Mouse (Mus musculus): ENCODE data around the gene Uchl5. TPM values are rescaled to one million over a fixed set of nuclear protein-coding genes. Genes with fewer than 3 reads are reported as not detected.

The Uchl5 gene
- polyA plus RNA-seq, 1 experiment from 2014 or later = 74.0 TPM

DNA sequence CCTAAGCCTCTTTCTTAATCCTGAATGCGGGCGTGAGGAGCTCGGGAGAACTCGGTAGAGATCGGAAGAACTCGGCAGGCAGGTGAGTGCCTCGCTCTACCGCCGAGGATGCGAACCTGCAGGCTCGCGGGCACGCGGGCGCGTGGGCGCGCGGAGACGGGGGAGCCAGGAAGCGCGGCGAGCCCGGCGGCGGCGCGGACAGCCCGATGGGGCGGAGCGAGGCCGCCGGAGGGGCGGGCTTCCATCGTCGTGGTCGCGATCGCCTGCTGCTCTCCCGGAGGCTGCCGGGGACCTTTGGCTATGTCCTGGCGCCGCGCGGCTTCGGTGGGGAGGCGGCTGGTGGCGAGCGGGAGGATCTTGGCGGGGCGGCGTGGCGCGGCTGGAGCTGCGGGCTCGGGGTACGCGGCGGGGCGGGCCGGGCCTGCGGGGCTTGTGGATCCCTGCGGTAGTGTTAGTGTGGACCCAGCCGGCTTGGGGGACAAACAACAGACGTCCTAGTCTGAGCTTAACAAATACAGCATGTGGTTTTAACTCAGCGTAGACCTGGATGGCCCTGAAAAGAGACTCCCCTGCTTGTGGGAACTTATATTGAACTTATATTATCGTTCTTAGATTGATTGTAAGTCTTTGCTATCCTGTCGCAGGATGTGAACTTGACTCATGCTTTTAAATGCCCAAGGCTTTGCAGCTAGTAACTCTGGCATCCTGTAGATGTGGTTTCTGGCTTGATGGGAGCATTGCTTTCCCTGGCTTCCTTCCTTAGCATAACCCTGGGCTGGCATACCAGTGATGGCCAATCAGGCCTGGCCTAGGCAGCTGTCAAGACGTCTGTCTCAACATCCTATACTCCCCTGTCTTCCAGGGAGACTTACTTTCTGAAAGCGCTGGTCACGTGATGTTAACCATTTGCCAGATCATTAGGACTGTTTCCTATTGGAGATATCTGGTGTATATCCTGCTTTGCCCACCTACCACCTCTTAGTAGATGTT lies 37.4 kb upstream of the Uchl5 start:
- Histone ChIP-seq H3K4me3 (ENCODE audit: low read depth, low read length) (peak overlapping the region; percentile 73), H3K9ac (peak overlapping the region; percentile 71), H3K4me2 (peak overlapping the region; percentile 85), H3K36me3 (ENCODE audit: insufficient read depth) (peaks cover 4% of the 10 kb centered on the region), H3K9me3 (ENCODE audit: low read depth, low read length) (no peaks in the 10 kb centered on the region), H3K27me3 (ENCODE audit: insufficient read depth, low read length) (no peaks in the 10 kb centered on the region), H3K27ac (ENCODE audit: low read depth) (peak overlapping the region; percentile 82), H3K4me1 (ENCODE audit: insufficient read depth) (no peaks in the 10 kb centered on the region)
- DNase-seq (peak; percentile 91), ATAC-seq (ENCODE audit: insufficient read depth) (peak; percentile 96)
- under 1% methylated on average over 70 of the region's 71 CpGs for WGBS
- TF ChIP-seq CTCF (IDR thresholded peaks at IDR 0.05; ENCODE audit: low read depth) = no peak

- Histone ChIP-seq H3K4me1 (ENCODE audit: insufficient read depth) (no peaks in the 10 kb centered on the region), H3K9ac (no peak overlapping the region), H3K27ac (ENCODE audit: low read depth) (no peak overlapping the region), H3K27me3 (ENCODE audit: insufficient read depth, low read length) (no peaks in the 10 kb centered on the region), H3K4me2 (peak overlapping the region; percentile 85), H3K9me3 (ENCODE audit: low read depth, low read length) (no peaks in the 10 kb centered on the region), H3K4me3 (ENCODE audit: low read depth, low read length) (no peak overlapping the region), H3K36me3 (ENCODE audit: insufficient read depth) (peaks cover 8% of the 10 kb centered on the region)
- TF ChIP-seq CTCF (IDR thresholded peaks at IDR 0.05; ENCODE audit: low read depth) = no peak
- 92% methylated on average over 9 of the region's 10 CpGs for WGBS
- no peak for DNase-seq
- no peak for ATAC-seq (ENCODE audit: insufficient read depth)
Measured at GRCm38 (mm10) chr1:143740581-143740980, 36.5 kb upstream of the Uchl5 start.

DNA sequence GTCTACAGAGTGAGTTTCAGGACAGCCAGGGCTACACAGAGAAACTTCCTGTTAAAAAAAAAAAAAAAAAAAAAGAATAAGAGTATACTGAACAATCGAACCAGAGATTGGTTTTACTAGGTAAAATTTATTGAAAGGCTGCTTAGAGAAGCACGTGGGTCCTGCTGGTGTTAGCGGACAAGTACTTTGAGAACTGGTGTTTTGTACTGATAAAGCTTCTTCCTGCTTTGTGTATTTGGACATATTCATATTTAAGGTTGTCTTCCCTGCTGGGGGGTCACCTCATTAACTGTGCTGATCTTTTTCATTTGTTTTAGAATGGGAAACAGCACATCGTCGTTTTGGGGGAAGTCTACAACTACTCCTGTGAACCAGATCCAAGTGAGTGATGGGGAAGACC lies 35.7 kb upstream of the Uchl5 start:
- no peak for ATAC-seq (ENCODE audit: insufficient read depth)
- 82% methylated on average over 5 of the region's 5 CpGs for WGBS

GRCm38 (mm10) chr1:143742186-143742585 lies 34.9 kb upstream of the Uchl5 start:
- no peak for TF ChIP-seq CTCF (IDR thresholded peaks at IDR 0.05; ENCODE audit: low read depth)
- Histone ChIP-seq H3K4me2 (no peak overlapping the region), H3K9ac (no peak overlapping the region), H3K4me1 (ENCODE audit: insufficient read depth) (no peaks in the 10 kb centered on the region), H3K27ac (ENCODE audit: low read depth) (no peak overlapping the region), H3K27me3 (ENCODE audit: insufficient read depth, low read length) (no peaks in the 10 kb centered on the region), H3K4me3 (ENCODE audit: low read depth, low read length) (no peak overlapping the region), H3K36me3 (ENCODE audit: insufficient read depth) (peaks cover 14% of the 10 kb centered on the region), H3K9me3 (ENCODE audit: low read depth, low read length) (no peaks in the 10 kb centered on the region)
- DNase-seq = no peak
- no peak for ATAC-seq (ENCODE audit: insufficient read depth)
- 93% methylated on average over 6 of the region's 6 CpGs for WGBS

More for the DNA sequence above, 35.7 kb upstream of the Uchl5 start:
- peaks cover 10% of the 10 kb centered on the region for H3K36me3 ChIP-seq (ENCODE audit: insufficient read depth)
- no peak overlapping the region for H3K4me2 ChIP-seq
- TF ChIP-seq CTCF (IDR thresholded peaks at IDR 0.05; ENCODE audit: low read depth) = no peak
- no peaks in the 10 kb centered on the region for H3K4me1 ChIP-seq (ENCODE audit: insufficient read depth)
- H3K27ac ChIP-seq (ENCODE audit: low read depth) = no peak overlapping the region
- DNase-seq = no peak
- H3K27me3 ChIP-seq (ENCODE audit: insufficient read depth, low read length) = no peaks in the 10 kb centered on the region
- H3K9ac ChIP-seq = no peak overlapping the region
- no peaks in the 10 kb centered on the region for H3K9me3 ChIP-seq (ENCODE audit: low read depth, low read length)
- H3K4me3 ChIP-seq (ENCODE audit: low read depth, low read length) = no peak overlapping the region

GRCm38 (mm10) chr1:143745871-143746270 lies 31.2 kb upstream of the Uchl5 start:
- Histone ChIP-seq H3K4me3 (ENCODE audit: low read depth, low read length) (no peak overlapping the region), H3K9ac (no peak overlapping the region), H3K4me1 (ENCODE audit: insufficient read depth) (no peaks in the 10 kb centered on the region), H3K27ac (ENCODE audit: low read depth) (no peak overlapping the region), H3K27me3 (ENCODE audit: insufficient read depth, low read length) (no peaks in the 10 kb centered on the region), H3K4me2 (no peak overlapping the region), H3K36me3 (ENCODE audit: insufficient read depth) (peaks cover 24% of the 10 kb centered on the region), H3K9me3 (ENCODE audit: low read depth, low read length) (no peaks in the 10 kb centered on the region)
- no peak for TF ChIP-seq CTCF (IDR thresholded peaks at IDR 0.05; ENCODE audit: low read depth)
- ATAC-seq (ENCODE audit: insufficient read depth) (no peak), DNase-seq (no peak)
- WGBS = 81% methylated on average over 10 of the region's 10 CpGs

GRCm38 (mm10) chr1:143762159-143762558 lies 14.9 kb upstream of the Uchl5 start:
- Histone ChIP-seq H3K36me3 (ENCODE audit: insufficient read depth) (peaks cover 60% of the 10 kb centered on the region), H3K4me1 (ENCODE audit: insufficient read depth) (no peaks in the 10 kb centered on the region), H3K4me3 (ENCODE audit: low read depth, low read length) (no peak overlapping the region), H3K4me2 (no peak overlapping the region), H3K27ac (ENCODE audit: low read depth) (no peak overlapping the region), H3K9me3 (ENCODE audit: low read depth, low read length) (no peaks in the 10 kb centered on the region), H3K27me3 (ENCODE audit: insufficient read depth, low read length) (no peaks in the 10 kb centered on the region), H3K9ac (no peak overlapping the region)
- no peak for TF ChIP-seq CTCF (IDR thresholded peaks at IDR 0.05; ENCODE audit: low read depth)
- DNase-seq (no peak), ATAC-seq (ENCODE audit: insufficient read depth) (no peak)
- 87% methylated on average over 8 of the region's 8 CpGs for WGBS

DNA sequence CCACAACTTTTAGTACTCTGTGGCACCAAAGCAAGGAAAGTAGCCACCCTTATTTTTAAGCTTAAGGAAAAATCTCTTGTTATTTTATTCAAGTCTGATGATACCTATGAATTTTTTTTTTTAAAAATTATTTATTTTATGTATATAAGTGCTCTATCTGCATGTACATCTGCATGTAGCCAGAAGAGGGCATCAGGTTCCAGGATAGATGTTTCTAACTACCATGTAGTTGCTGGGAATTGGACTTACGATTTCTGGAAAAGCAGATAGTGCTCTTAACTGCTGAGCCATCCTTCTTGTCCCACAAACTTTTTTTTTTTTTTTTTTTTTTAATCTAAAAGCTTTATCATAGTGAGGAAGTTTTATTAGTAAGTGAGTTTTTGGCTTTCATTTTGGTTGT lies 12.6 kb upstream of the Uchl5 start:
- WGBS = 69% methylated on average over 1 of the region's 1 CpGs
- TF ChIP-seq CTCF (IDR thresholded peaks at IDR 0.05; ENCODE audit: low read depth) = no peak; the same call in 1 of the 2 replicates
- H3K27me3 ChIP-seq (ENCODE audit: insufficient read depth, low read length) = no peaks in the 10 kb centered on the region
- no peaks in the 10 kb centered on the region for H3K4me1 ChIP-seq (ENCODE audit: insufficient read depth)
- DNase-seq (peak; percentile 15), ATAC-seq (ENCODE audit: insufficient read depth) (no peak)
- peaks cover 44% of the 10 kb centered on the region for H3K36me3 ChIP-seq (ENCODE audit: insufficient read depth)
- no peak overlapping the region for H3K27ac ChIP-seq (ENCODE audit: low read depth)
- H3K4me2 ChIP-seq = no peak overlapping the region
- no peaks in the 10 kb centered on the region for H3K9me3 ChIP-seq (ENCODE audit: low read depth, low read length)
- no peak overlapping the region for H3K4me3 ChIP-seq (ENCODE audit: low read depth, low read length)
- no peak overlapping the region for H3K9ac ChIP-seq
